Mouse (Mus musculus): Measurements from ENCODE around the gene Pp2d1. TPM values are rescaled to one million over a fixed set of nuclear protein-coding genes. Genes with fewer than 3 reads are reported as not detected.
A peak's percentile ranks its signal among the peaks of the same experiment; 100 is the strongest.

The Pp2d1 gene
- polyA plus RNA-seq, 1 experiment: not detected

- no peaks in the 10 kb centered on the region for H3K4me1 ChIP-seq (ENCODE audit: control insufficient read depth, insufficient read depth, low read length)
- WGBS: 75% methylated on average over 8 of the region's 8 CpGs
- H3K27ac ChIP-seq (ENCODE audit: insufficient read depth, low read depth, low read length): no peak overlapping the region
- H3K4me3 ChIP-seq (ENCODE audit: insufficient read depth, low read depth, low read length): no peak overlapping the region
- TF ChIP-seq POLR2A (IDR thresholded peaks at IDR 0.05; ENCODE audit: low read depth, low read length) (no peak), CTCF (conservative IDR thresholded peaks at IDR 0.05; ENCODE audit: insufficient read depth, insufficient read length, low read depth, low read length) (no peak)
- no peak for DNase-seq
- H3K36me3 ChIP-seq (ENCODE audit: control insufficient read depth, insufficient read depth, low read length): no peaks in the 10 kb centered on the region
- H3K27me3 ChIP-seq (replicated peaks; ENCODE audit: control insufficient read depth, insufficient read depth, low read length): no peaks in the 10 kb centered on the region
These were observed 12.4 kb upstream of the Pp2d1 start for GRCm38 (mm10) chr17:53551306-53552299.

GRCm38 (mm10) chr17:53543591-53544324 is 4.5 kb upstream of the Pp2d1 start:
- DNase-seq: no peak
- no peaks in the 10 kb centered on the region for H3K36me3 ChIP-seq (ENCODE audit: control insufficient read depth, insufficient read depth, low read length)
- no peak overlapping the region for H3K4me3 ChIP-seq (ENCODE audit: insufficient read depth, low read depth, low read length)
- H3K27me3 ChIP-seq (replicated peaks; ENCODE audit: control insufficient read depth, insufficient read depth, low read length): no peaks in the 10 kb centered on the region
- no peak overlapping the region for H3K27ac ChIP-seq (ENCODE audit: insufficient read depth, low read depth, low read length)
- TF ChIP-seq POLR2A (IDR thresholded peaks at IDR 0.05; ENCODE audit: low read depth, low read length) (no peak), CTCF (conservative IDR thresholded peaks at IDR 0.05; ENCODE audit: insufficient read depth, insufficient read length, low read depth, low read length) (no peak)
- WGBS: 76% methylated on average over 9 of the region's 9 CpGs
- no peaks in the 10 kb centered on the region for H3K4me1 ChIP-seq (ENCODE audit: control insufficient read depth, insufficient read depth, low read length)

- Histone ChIP-seq H3K4me1 (ENCODE audit: control insufficient read depth, insufficient read depth, low read length) (no peaks in the 10 kb centered on the region), H3K36me3 (ENCODE audit: control insufficient read depth, insufficient read depth, low read length) (no peaks in the 10 kb centered on the region), H3K4me3 (ENCODE audit: insufficient read depth, low read depth, low read length) (no peak overlapping the region), H3K27me3 (replicated peaks; ENCODE audit: control insufficient read depth, insufficient read depth, low read length) (no peaks in the 10 kb centered on the region), H3K27ac (ENCODE audit: insufficient read depth, low read depth, low read length) (no peak overlapping the region)
- 99% methylated on average over 4 of the region's 4 CpGs for WGBS
- DNase-seq: no peak
- no peak for TF ChIP-seq CTCF (conservative IDR thresholded peaks at IDR 0.05; ENCODE audit: insufficient read depth, insufficient read length, low read depth, low read length)
- TF ChIP-seq POLR2A (IDR thresholded peaks at IDR 0.05; ENCODE audit: low read depth, low read length): no peak
These were observed 3.3 kb upstream of the Pp2d1 start for GRCm38 (mm10) chr17:53542536-53542935.

GRCm38 (mm10) chr17:53532425-53532824 is 6.8 kb downstream of the Pp2d1 start:
- no peak for TF ChIP-seq CTCF (conservative IDR thresholded peaks at IDR 0.05; ENCODE audit: insufficient read depth, insufficient read length, low read depth, low read length)
- no peak overlapping the region for H3K27ac ChIP-seq (ENCODE audit: insufficient read depth, low read depth, low read length)
- 61% methylated on average over 2 of the region's 2 CpGs for WGBS
- no peak overlapping the region for H3K4me3 ChIP-seq (ENCODE audit: insufficient read depth, low read depth, low read length)
- peaks cover 4% of the 10 kb centered on the region; the same call in 1 of the 2 replicates for H3K4me1 ChIP-seq (ENCODE audit: control insufficient read depth, insufficient read depth, low read length)
- no peaks in the 10 kb centered on the region for H3K27me3 ChIP-seq (replicated peaks; ENCODE audit: control insufficient read depth, insufficient read depth, low read length)
- no peak for DNase-seq
- no peaks in the 10 kb centered on the region for H3K36me3 ChIP-seq (ENCODE audit: control insufficient read depth, insufficient read depth, low read length)

DNA sequence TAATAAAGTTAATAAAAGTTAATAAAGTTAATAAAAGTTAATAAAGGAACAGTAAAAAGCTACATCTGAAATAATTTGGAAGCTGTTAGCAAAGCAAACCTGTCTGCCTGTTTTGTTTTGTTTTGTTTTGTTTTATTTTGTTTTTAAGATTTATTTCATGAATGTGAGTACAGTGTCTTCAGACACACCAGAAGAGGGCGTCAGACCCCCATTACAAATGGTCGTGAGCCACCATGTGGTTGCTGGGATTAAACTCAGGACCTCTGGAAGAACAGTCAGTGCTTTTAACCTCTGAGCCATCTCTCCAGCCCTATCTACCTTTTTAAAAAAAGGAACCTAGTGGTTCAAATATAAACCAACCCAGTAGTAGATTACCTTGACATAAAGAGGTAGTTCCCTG is 8.1 kb downstream of the Pp2d1 start:
- TF ChIP-seq CTCF (conservative IDR thresholded peaks at IDR 0.05; ENCODE audit: insufficient read depth, insufficient read length, low read depth, low read length) (peak; percentile 38; the same call in 1 of the 2 replicates), POLR2A (IDR thresholded peaks at IDR 0.05; ENCODE audit: low read depth, low read length) (no peak)
- peaks cover 4% of the 10 kb centered on the region; the same call in 1 of the 2 replicates for H3K4me1 ChIP-seq (ENCODE audit: control insufficient read depth, insufficient read depth, low read length)
- no peak overlapping the region for H3K27ac ChIP-seq (ENCODE audit: insufficient read depth, low read depth, low read length)
- WGBS: 25% methylated on average over 2 of the region's 2 CpGs
- H3K36me3 ChIP-seq (ENCODE audit: control insufficient read depth, insufficient read depth, low read length): no peaks in the 10 kb centered on the region
- H3K27me3 ChIP-seq (replicated peaks; ENCODE audit: control insufficient read depth, insufficient read depth, low read length): no peaks in the 10 kb centered on the region
- no peak overlapping the region for H3K4me3 ChIP-seq (ENCODE audit: insufficient read depth, low read depth, low read length)
- DNase-seq: peak; percentile 34

- no peak overlapping the region for H3K4me3 ChIP-seq (ENCODE audit: insufficient read depth, low read depth, low read length)
- H3K4me1 ChIP-seq (ENCODE audit: control insufficient read depth, insufficient read depth, low read length): peaks cover 4% of the 10 kb centered on the region; the same call in 1 of the 2 replicates
- DNase-seq: no peak
- no peaks in the 10 kb centered on the region for H3K27me3 ChIP-seq (replicated peaks; ENCODE audit: control insufficient read depth, insufficient read depth, low read length)
- no peaks in the 10 kb centered on the region for H3K36me3 ChIP-seq (ENCODE audit: control insufficient read depth, insufficient read depth, low read length)
- H3K27ac ChIP-seq (ENCODE audit: insufficient read depth, low read depth, low read length): no peak overlapping the region
- WGBS: 91% methylated on average over 2 of the region's 2 CpGs
- no peak for TF ChIP-seq POLR2A (IDR thresholded peaks at IDR 0.05; ENCODE audit: low read depth, low read length)
- TF ChIP-seq CTCF (conservative IDR thresholded peaks at IDR 0.05; ENCODE audit: insufficient read depth, insufficient read length, low read depth, low read length): no peak
These were observed 11.2 kb downstream of the Pp2d1 start for GRCm38 (mm10) chr17:53528034-53528433.

- TF ChIP-seq POLR2A (IDR thresholded peaks at IDR 0.05; ENCODE audit: low read depth, low read length) (no peak), CTCF (conservative IDR thresholded peaks at IDR 0.05; ENCODE audit: insufficient read depth, insufficient read length, low read depth, low read length) (no peak)
- H3K36me3 ChIP-seq (ENCODE audit: control insufficient read depth, insufficient read depth, low read length): no peaks in the 10 kb centered on the region
- H3K27ac ChIP-seq (ENCODE audit: insufficient read depth, low read depth, low read length): no peak overlapping the region
- H3K27me3 ChIP-seq (replicated peaks; ENCODE audit: control insufficient read depth, insufficient read depth, low read length): no peaks in the 10 kb centered on the region
- H3K4me3 ChIP-seq (ENCODE audit: insufficient read depth, low read depth, low read length): no peak overlapping the region
- no peak for DNase-seq
- no peaks in the 10 kb centered on the region for H3K4me1 ChIP-seq (ENCODE audit: control insufficient read depth, insufficient read depth, low read length)
These were observed 18.7 kb downstream of the Pp2d1 start for GRCm38 (mm10) chr17:53520509-53520908.

All from kidney, adult 2 months (tissue).